Mouse (Mus musculus): ENCODE results near the gene Ccdc124.
"Not testable (repeated sequence)": the region's sequence is repeated elsewhere in the genome, so short reads cannot be mapped to it uniquely, and the experiment has no call there.

The Ccdc124 gene

DNA sequence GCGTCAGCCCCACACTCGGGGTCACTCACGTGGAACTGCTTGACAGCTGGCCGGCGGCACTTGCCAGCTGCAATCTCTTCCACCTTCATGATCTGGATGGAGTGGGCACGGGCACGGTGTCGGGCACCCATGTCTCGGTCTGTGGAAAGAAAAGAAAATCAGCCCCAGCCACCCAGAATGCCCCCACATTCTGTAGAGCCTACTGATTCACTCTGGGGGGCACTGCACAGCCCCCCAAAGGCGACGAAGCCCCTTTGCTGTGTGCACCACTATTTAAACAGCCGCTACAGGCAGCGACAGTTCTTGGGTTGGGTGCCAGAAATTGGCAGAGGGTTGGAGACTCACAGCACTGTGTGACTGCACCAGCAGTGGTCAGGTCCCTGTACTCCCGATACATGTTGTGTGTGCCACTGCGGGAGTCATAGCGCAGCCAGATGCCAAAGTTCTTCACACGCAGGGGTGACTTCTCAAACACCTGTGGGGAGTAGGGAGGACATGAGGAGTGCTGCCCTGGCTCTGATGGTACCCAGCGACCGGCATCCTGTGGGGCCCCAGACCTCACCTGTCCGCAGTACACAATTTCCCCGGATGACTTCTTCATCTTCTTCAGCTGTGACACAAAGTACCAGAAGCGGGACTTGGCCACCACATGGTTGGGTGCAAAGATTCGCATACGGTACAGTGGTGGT lies 22.0 kb upstream of the Ccdc124 start:
- DNase-seq (ENCODE audit: low spot score) = not testable (repeated sequence)

DNA sequence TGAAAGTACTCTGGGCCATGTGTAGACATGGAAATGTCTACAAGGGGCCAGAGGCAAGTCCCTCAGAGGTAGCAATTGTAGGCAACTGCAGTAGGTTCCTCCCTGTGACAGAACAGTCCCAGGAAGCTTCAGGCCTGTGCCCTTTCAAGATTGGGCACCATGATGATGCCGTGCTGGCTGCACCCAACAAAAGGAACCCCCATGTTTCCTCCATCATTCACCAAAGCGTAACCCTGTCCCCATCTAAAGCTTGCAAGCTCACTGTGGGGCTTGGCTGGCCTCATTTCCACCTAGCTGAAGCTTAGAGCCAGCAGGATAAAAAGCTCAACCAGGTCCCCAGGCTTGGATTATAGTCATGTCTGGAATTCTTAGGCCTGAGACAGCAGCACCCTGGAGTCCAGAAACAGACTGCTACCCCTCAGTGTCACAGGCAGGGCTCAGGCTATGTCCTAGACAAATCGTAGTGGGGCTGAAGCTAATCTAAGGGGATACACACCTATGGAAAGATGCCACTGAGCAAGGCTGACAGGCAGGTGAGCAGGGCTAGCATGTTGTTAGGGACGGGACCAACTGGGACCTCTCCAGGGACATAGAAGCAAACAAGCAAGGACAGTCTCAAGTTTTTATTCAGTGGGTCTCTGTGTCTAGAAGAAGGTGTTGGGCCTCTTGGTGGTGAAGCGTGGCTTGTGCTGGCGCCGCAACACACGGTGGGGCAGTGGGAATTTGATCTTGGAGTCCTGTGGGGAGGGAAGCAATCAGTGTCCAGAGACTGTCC lies 21.2 kb upstream of the Ccdc124 start:
- DNase-seq (ENCODE audit: low spot score) = no peak

DNA sequence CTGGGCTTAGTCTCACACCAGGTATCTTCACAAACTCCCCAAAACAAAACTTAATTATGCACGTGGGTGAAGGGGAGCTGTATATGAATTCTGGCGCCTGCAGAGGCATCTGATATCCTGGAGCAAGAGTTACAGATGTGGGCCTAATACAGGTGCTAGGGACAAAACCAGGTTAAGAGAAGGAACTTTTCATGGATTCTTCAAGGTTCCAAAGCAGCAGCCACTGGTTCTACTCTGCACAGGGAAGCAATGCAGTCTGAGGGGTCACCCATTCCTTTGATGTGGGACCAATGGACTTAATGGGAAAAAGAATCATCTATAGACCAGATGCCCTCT lies 20.6 kb upstream of the Ccdc124 start:
- DNase-seq (ENCODE audit: low spot score) = no peak

DNA sequence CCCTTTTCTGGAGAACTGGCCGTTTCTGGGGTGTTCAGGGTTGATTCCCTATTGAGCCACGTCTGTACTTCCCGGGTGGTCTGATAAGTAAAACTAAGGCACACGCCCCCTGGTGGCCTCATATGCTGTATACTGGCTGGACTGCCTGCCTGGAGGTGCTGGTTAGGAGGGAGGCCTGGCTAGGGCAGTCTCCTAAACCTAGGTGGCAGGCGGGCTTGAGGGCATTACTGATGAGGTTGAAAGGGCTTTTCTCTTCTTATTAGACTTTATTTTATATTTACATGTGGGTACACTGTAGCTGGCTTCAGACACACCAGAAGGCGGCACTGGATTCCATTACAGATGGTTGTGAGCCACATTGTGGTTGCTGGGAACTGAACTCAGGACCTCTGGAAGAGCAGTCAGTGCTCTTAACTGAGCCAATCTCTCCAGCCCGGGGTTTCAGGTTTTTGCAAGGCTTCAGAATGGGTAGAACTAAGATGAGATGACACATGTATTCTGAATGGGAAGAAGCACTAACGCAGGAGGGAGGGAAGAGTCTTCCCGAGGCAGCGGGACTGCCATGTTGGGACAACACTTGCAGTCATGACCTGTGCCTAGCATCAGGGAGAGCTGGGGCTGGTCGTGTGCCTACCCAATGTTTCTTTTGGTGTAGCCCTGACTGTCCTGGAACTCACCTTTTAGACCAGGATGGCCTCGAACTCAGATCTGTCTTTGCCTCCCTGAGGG lies 20.1 kb upstream of the Ccdc124 start:
- DNase-seq (ENCODE audit: low spot score) = peak; percentile 85

DNA sequence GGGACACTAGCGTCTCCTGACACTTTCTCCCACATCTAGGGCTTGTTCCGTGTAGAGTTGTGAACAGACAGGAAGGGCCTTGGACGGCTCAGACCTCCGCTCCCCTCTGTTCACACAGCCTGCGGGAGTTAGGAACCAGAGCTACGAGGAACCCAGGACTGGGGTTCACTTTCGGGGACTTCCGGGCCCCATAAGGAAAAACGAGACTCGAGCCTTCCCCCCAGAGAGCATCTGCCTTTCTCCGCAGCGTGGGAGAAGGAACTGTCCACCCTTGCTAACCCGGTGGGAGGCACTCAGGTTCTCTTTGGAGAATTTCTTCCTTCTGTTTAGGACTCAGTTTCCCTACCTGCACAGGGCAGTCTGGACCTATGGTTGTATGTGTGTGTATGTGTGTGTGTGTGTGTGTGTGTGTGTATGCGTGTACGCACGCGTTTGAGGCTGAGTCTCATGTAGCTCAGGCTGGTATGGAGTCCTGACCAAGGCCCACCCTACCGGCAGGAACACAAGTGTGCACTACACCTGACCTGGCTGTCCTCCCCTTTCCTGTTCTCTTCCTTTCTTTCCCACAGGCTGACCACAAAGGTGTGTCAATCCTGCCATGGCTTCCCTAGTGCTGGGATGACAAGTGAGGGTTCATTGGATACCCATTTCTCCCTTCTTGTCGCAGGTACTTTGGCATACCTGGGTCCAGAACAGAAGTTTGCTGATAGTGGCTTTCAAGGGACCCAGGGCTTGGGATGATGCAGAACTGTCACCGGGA lies 19.3 kb upstream of the Ccdc124 start:
- no peak for DNase-seq (ENCODE audit: low spot score)

DNA sequence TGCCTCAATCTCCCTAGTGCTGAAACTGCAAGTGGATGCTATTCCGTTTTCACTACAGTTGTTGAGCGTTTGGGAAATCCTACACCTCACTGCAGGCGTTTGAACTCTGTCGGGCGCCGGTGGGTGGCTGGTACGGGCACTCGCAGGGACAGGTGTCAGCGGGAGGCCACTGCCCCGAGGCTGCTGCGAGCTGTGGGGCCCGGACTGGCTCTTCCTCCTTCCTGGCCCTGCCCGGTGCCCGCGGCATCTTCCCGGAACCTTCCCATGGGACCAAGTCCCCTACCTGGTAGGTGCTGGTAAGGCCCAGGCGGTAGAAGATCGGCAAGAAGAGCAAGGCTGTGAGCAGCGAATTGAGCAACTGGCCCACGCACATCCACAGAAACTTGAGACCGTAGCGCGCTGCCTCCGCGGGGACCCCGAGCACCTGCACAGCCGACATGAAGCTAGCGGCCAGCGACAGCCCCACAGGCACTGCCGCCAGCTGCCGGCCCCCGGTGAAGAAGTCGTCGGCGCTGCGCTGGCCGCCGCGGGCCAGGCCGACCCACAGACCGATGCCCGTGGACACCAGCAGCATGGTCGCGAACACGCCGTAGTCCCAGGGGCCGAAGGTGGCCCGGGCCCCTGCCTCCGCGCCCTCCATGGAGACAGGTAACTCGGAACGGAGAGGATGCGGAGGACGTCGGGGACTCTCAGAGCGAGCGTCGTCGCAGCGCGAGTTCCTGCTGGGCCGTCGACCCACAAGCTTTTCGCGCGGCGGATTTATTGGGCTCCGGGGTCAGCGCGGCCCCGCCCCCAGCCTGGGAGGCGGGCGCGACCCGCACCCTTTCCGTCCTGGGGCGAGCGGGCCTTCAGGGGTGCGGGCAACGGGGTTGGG lies 18.5 kb upstream of the Ccdc124 start, which contains the start of gene Slc5a5:
Gene Slc5a5 (minus strand): TSS at position 736 of the 874 bp plus-strand sequence.
- no peak for DNase-seq (ENCODE audit: low spot score)

DNA sequence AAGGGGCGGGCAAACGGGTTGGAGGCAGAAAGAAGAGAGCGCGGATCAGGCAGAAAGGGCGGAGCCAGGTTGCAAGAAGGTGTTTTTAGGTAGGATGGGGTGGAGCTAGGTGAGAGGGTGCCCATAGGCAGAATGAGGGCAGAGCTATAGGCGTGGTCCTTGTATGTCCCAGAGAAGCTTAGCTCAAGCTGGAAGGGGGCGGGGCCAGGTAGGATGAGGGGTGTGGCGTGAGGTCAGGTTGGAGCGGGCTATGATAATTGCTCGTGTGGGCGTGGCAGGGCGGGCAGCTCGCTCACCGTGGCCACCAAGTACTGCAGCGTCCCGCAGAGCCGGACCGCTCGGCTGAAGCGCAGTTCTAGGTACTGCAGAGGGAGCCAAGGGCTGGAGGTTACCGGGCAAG lies 17.6 kb upstream of the Ccdc124 start:
- no peak for DNase-seq (ENCODE audit: low spot score)

DNA sequence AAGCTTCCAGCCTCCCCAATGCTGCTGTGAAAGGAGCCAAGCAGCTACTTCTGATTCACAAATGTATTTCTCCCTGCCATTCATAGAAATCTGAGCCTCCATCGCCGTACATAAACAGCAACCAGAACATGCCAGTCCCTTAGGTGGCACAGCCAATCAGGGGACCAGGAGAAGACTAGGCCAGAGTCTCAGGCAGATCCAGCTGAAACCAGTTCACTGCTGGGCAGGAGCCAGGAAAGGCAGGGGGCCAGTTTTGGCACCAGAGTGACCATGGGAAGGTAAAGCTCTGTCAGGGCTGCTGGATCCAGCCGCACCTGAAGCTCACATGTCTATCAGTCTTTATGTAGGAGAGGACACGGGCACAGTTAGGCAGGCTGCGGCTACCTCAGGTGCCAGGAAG lies 16.9 kb upstream of the Ccdc124 start:
- DNase-seq (ENCODE audit: low spot score) = no peak

DNA sequence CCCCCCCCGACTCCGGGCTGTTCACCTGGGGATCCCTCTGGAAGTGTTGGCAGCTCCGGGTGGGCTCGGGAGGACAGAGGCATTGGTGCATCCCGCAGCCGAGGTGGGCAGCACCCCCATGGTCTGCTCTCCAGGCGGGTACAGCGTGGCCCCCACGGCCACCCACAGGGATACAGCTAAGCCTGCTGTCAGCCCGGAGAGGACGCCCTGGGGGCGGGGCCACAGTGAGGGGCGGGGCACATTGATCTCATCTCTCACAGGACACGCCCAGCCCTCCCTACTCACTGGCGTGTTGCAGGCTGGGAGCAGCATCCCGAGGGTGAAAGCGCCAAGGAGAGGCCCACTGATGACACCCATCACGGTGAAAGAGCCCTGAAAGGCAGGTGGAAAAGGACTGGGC lies 13.9 kb upstream of the Ccdc124 start:
- DNase-seq (ENCODE audit: low spot score) = no peak

DNA sequence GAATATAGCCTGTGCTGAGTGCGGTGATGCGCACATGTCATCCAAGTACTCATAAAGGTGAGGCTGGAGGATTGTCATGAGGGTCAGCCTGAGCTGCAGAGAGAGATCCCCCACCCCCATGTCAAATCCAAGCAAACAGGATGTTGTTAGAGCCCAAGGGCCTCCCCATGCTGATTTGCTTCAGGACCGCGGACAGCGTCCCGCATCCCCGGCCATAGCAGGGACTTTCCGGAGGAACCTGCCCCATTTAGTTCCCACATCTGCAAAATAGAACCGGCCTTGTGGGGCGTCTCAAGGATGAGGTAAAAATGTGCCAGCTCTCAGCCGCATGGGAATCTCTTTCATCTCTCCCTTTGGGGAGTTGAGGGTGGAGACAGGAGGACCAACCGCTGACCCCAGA lies 11.9 kb upstream of the Ccdc124 start:
- no peak for DNase-seq (ENCODE audit: low spot score)

DNA sequence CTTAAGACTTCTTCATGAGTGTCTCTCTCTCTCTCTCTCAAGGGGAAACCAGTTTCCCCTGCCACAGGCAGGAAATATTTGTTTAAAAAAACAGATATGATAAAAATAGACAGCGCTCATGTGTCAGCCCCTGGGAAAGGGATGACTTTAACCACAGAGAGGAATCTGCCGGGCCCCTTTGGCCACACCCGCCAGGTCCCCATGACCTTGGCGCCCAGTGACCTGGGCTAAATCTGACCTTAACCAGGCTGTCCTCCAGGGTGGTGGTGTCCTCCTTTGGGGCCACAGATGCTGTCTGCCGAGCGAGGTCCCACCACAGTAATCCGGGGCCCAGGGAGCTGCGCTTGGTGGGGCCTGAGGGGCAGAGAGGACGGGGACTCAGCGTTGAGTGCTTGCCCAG lies 10.9 kb upstream of the Ccdc124 start:
- DNase-seq (ENCODE audit: low spot score) = no peak

DNA sequence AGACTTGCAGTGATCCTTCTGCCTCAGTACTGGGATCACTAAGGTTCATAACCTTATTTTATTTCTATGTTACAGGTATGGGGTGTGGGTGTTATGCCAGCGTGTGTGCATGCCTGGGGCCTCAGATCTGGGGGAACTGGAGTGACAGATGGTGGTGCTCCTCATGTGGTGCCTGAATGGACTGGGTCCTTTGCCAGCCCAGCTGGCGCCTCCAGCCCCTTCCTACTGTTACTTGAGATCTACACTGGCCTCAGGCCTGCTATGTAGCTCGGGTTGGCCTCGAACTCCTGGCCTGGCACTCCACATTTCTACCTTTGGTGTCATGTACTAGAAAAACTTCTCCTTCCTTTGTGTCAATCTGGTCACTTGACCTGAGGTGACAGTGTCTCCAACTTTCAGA lies 10.5 kb upstream of the Ccdc124 start:
- DNase-seq (ENCODE audit: low spot score) = no peak

DNA sequence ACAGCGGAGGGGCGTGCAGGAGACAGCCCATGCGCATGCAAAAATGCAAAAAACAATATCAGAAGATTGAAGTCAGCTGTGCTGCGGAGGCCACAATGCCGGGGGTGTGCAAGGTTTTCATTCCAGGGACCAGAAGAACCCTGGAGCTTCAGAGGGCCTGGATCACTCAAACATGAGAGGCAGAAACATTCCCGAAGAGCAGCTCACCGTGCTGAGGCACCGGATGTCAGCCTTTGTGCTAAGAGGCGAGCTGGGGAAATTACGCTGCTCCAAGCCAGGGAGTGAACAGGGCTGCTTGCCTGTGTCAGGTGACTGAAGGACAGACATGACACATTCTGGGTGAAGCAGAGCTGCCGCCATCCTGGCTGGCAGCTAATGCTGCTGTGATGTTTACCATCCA lies 6.8 kb upstream of the Ccdc124 start:
- peak; percentile 74 for DNase-seq (ENCODE audit: low spot score)

DNA sequence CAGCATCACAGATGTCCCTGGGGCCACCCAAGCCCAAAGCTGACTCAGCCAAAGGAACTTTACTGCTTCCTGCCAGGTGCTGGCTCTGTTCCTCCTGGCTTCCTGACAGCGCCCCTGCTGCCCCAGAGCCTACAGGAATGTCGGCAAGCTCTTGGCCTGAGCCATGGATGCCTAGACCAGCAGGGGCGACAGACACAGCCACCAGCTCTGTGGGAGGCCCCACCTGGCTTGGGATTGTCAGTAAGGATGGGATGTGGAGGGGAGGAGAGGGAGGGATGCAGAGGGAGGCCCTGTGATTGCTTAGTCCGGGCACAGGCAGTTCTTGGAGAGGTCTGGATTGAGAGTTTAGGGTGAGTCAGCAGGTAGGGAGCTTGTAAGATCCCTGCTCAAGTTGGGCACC lies 6.4 kb upstream of the Ccdc124 start:
- peak; percentile 70 for DNase-seq (ENCODE audit: low spot score)

DNA sequence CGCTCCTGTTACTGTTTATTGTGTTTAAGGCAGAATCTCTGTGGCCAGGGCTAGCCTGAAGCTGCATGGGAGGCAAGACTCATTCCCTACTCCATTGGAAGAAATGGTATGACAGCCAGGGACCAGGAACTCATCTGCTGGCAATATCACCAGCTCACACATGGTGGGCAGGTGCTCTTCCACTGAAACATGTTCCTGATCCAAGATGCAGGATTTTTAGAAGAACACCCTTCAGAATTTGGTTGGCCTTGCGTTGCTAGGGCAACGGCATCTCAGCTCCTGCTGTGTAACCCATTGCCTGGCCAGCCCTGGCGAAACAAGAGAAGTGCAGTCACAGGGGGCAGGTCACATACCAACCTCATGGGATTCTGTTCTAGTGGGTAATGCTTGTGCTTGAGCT lies 5.8 kb upstream of the Ccdc124 start:
- no peak for DNase-seq (ENCODE audit: low spot score)

DNA sequence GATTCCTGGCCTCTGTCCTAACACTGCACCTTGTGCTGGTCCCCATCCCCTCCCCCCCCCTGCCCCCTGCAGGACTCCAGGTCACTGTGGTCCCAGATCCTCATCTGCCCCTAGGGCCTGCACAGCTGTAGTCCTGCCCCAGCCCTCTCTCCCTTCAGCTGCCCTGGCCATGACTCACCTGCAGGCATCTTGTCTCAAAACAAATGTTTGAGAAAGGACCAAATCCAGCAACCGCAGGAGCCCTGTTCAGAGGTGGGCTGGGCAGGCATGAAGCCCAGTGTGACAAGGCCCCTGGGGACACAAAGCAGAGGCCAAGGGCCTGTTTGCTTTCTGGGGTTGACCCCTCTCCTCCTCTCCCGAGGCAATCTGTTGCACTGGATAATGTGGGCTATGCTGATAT lies 4.4 kb upstream of the Ccdc124 start:
- DNase-seq (ENCODE audit: low spot score) = peak; percentile 69

DNA sequence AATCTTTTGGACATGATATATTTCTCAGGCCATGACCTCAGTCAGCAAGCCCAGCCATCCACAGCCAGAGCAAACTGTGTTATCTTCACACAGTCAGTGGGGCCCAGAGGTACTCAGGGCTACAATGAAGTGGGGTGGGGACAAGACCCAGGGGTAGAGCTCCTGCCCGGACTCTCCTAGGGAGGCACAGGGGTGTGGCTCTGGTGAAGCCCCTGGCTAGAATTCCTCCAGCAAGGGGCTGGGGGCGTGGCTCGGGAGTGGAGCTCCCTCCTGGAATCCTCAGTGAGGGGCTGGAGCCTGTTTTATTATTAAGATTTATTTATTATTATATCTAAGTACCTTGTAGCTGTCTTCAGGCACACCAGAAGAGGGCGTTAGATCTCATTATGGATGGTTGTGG lies 2.6 kb upstream of the Ccdc124 start:
- no peak for DNase-seq (ENCODE audit: low spot score)

DNA sequence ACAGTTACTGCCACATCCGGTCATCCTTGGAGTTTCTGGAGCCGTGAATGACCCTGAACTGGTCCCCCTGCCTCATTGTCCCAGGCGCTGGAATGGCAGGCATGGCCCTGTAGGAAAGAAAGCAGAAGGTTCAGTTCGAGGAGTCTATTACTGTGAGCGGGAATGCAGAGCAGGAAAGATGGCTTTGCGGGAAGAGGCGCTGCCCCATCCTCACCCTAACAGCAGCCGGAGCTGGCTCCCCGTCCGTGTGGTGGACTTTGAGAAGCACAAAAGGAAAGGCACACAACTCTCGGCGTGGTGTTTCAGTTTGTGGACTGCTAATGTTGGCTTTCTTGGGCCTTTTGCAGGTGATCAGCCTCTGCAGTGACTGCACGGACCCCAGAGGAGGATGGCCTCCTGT lies 706 bp upstream of the Ccdc124 start:
- no peak for DNase-seq (ENCODE audit: low spot score)

DNA sequence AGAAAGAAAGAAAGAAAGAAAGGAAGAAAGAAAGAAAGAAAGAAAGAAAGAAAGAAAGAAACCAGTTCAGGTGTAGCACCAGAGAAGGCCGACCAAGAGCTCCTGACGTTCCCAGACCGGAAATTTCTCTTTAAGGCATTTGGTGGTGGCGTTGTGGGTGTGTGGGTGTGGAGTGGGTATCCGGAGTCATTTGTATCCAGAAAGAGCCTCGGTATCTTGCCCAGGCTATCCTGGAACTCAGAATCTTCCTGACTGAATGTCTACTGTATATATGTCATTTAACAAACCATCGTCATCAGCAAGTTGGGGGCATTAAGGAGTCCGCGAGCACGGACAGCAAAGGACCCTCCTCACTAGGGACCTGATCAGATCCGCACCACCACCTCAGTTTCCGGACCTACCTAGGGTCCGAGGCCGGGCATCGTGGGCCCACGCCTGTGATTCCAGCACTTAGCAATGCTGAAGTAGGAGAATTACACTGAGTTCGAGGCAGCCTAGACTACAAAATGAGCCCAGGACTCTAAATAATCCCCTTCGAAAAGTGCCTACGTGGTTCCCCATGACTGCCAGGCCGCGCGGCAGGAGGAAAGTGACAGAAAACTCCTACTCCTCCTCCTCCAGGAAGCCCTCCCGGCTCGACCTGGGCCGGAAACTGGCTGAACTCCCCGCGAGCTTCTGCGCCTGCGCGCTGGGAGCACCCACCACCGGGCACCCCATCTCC lies 932 bp downstream of the Ccdc124 start:
- peak; percentile 53 for DNase-seq (ENCODE audit: low spot score)

DNA sequence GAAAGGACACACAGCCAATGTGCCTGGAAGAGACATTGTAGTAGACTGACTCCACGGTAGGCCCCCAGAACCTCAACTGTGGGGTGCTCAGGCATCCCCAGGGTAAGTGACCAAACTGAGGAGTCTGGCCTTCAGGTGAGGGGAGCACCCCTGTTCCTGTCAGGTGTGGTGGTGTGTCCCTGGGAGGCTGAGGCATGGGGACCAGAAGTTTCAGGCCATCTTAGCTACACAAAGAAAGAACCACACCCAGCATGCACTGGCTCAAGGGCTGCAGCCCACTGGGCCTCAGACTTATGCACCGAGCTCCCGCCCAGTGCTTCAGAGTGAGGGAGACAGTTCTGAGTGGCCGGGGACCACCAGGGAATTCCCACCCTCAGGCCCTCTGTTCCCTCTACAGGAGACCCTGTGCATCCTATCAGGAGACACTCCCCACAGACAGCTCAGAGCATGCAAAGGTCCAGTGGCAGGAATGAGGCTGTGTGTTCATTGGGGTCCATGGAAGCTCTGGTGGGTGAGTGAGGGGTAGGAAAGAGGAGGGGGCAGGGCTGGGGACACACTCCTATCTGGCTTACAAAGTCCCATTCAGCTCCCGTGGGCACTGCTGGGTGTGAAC lies 2.4 kb downstream of the Ccdc124 start:
- DNase-seq (ENCODE audit: low spot score) = no peak
